Mouse (Mus musculus): Measurements from ENCODE around the gene Dapk3. TPM values are rescaled to one million over a fixed set of nuclear protein-coding genes. Genes with fewer than 3 reads are reported as not detected.

The Dapk3 gene
- polyA plus RNA-seq, 2 experiments from 2014 or later = 1.3 to 2.6 TPM

Other genes with a start within 250 kb of the Dapk3 start
- gene Gng7, start 168.1 kb upstream of the Dapk3 start, polyA plus RNA-seq (2017; shearing (Covaris generic)) = under 1 TPM in 1 of 2 experiments, not detected in 1; 0.54 TPM
- gene Diras1, start 157.3 kb upstream of the Dapk3 start, polyA plus RNA-seq (2017; shearing (Covaris generic)) = not detected
- gene Slc39a3, start 145.6 kb upstream of the Dapk3 start, polyA plus RNA-seq (2017; shearing (Covaris generic)) = 1 to 10 TPM; 3.3 to 4.7 TPM
- gene Sgta, start 122.8 kb upstream of the Dapk3 start, polyA plus RNA-seq (2017; shearing (Covaris generic)) = 100 to 1,000 TPM in 1 of 2 experiments, 10 to 100 TPM in 1; 78.9 to 148 TPM
- 1 to 10 TPM; 2.0 to 2.5 TPM for gene Thop1, start 113.0 kb upstream of the Dapk3 start, polyA plus RNA-seq (2017; shearing (Covaris generic))
- not detected for gene Creb3l3, start 84.1 kb upstream of the Dapk3 start, polyA plus RNA-seq (2017; shearing (Covaris generic))
- 10 to 100 TPM; 21.5 to 28.1 TPM for gene Map2k2, start 77.1 kb upstream of the Dapk3 start, polyA plus RNA-seq (2017; shearing (Covaris generic))
- gene Zbtb7a, start 47.8 kb upstream of the Dapk3 start, polyA plus RNA-seq (2017; shearing (Covaris generic)) = 10 to 100 TPM in 1 of 2 experiments, 1 to 10 TPM in 1; 6.5 to 11.3 TPM
- gene Pias4, start 15.1 kb upstream of the Dapk3 start, polyA plus RNA-seq (2017; shearing (Covaris generic)) = 10 to 100 TPM; 17.1 to 20.0 TPM
- gene Eef2, start 6.4 kb upstream of the Dapk3 start, polyA plus RNA-seq (2017; shearing (Covaris generic)) = 1,000 to 10,000 TPM in 1 of 2 experiments, 100 to 1,000 TPM in 1; 934 to 1,665 TPM
- not detected for gene 4930442H23Rik, start 844 bp downstream of the Dapk3 start, polyA plus RNA-seq (2017; shearing (Covaris generic))
- under 1 TPM; 0.31 to 0.44 TPM for gene Nmrk2, start 19.0 kb downstream of the Dapk3 start, polyA plus RNA-seq (2017; shearing (Covaris generic))
- gene Atcay, start 47.8 kb downstream of the Dapk3 start, polyA plus RNA-seq (2017; shearing (Covaris generic)) = 1 to 10 TPM; 4.0 to 6.2 TPM
- 1 to 10 TPM; 1.6 to 1.7 TPM for gene Zfr2, start 50.1 kb downstream of the Dapk3 start, polyA plus RNA-seq (2017; shearing (Covaris generic))
- gene Matk, start 69.9 kb downstream of the Dapk3 start, polyA plus RNA-seq (2017; shearing (Covaris generic)) = 100 to 1,000 TPM in 1 of 2 experiments, 10 to 100 TPM in 1; 63.6 to 103 TPM
- 100 to 1,000 TPM; 111 to 132 TPM for gene Mrpl54, start 83.9 kb downstream of the Dapk3 start, polyA plus RNA-seq (2017; shearing (Covaris generic))
- gene Apba3, start 84.0 kb downstream of the Dapk3 start, polyA plus RNA-seq (2017; shearing (Covaris generic)) = 10 to 100 TPM; 12.5 to 14.8 TPM
- gene Tjp3, start 108.6 kb downstream of the Dapk3 start, polyA plus RNA-seq (2017; shearing (Covaris generic)) = 1 to 10 TPM; 2.4 to 2.6 TPM
- 10 to 100 TPM; 14.6 to 15.1 TPM for gene Pip5k1c, start 110.0 kb downstream of the Dapk3 start, polyA plus RNA-seq (2017; shearing (Covaris generic))
- 1 to 10 TPM; 4.2 to 4.7 TPM for gene Cactin, start 138.1 kb downstream of the Dapk3 start, polyA plus RNA-seq (2017; shearing (Covaris generic))
- gene Tbxa2r, start 145.7 kb downstream of the Dapk3 start, polyA plus RNA-seq (2017; shearing (Covaris generic)) = 10 to 100 TPM; 19.3 to 22.0 TPM
- under 1 TPM; 0.15 to 0.28 TPM for gene Gipc3, start 160.3 kb downstream of the Dapk3 start, polyA plus RNA-seq (2017; shearing (Covaris generic))
- 10 to 100 TPM; 14.4 to 17.3 TPM for gene Hmg20b, start 167.5 kb downstream of the Dapk3 start, polyA plus RNA-seq (2017; shearing (Covaris generic))
- 1 to 10 TPM; 1.3 to 1.5 TPM for gene Mfsd12, start 174.5 kb downstream of the Dapk3 start, polyA plus RNA-seq (2017; shearing (Covaris generic))
- 1 to 10 TPM in 1 of 2 experiments, under 1 TPM in 1; 0.34 to 2.0 TPM for gene 4930404N11Rik, start 182.8 kb downstream of the Dapk3 start, polyA plus RNA-seq (2017; shearing (Covaris generic))
- 10 to 100 TPM; 12.3 to 16.4 TPM for gene Fzr1, start 195.5 kb downstream of the Dapk3 start, polyA plus RNA-seq (2017; shearing (Covaris generic))
- 10 to 100 TPM in 1 of 2 experiments, 1 to 10 TPM in 1; 9.4 to 13.9 TPM for gene Dohh, start 201.4 kb downstream of the Dapk3 start, polyA plus RNA-seq (2017; shearing (Covaris generic))
- gene Gm48551, start 201.5 kb downstream of the Dapk3 start, polyA plus RNA-seq (2017; shearing (Covaris generic)) = 1 to 10 TPM; 2.2 to 3.7 TPM
- 1 to 10 TPM in 1 of 2 experiments, under 1 TPM in 1; 0.71 to 2.3 TPM for gene Gm48552, start 206.0 kb downstream of the Dapk3 start, polyA plus RNA-seq (2017; shearing (Covaris generic))
- 10 to 100 TPM in 1 of 2 experiments, 1 to 10 TPM in 1; 9.0 to 10.8 TPM for gene Smim24, start 210.0 kb downstream of the Dapk3 start, polyA plus RNA-seq (2017; shearing (Covaris generic))